Mouse (Mus musculus) erythroblast, embryonic 14.5 days (primary cell): Measurements from ENCODE around the gene Exoc4.

ENCODE experiments used
- GATA1 ChIP-seq: IDR thresholded peaks from 2 replicates; pipeline ENCODE4 v1.6.1; 2012; ENCODE audit warnings: low read length, inconsistent platforms, mixed read lengths
- TAL1 ChIP-seq: IDR thresholded peaks from 3 replicates; pipeline ENCODE4 v1.6.1; 2012; ENCODE audit warnings: low read length, inconsistent platforms, mixed read lengths

DNA sequence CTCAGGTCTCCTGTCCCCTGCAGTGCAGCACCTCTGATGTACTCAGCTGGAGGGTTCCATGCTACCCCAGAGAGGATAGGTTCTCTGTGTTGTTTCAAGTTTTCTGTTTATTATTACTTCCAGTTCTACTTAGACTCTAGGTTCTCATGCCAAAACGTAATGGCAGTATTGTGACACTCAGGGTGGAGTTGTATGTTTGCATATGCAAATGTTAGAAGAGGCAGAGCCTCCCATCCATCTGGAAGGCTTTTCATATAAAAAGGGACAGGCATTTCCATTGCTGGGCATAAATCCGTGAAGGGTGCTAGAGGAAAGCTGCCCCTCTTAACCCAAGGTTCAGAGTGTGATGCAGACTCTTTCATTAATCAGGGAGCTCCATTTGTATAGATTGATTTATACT is 205.5 kb downstream of the Exoc4 start:
- TF ChIP-seq TAL1 (no peak), GATA1 (no peak)
